Mouse (Mus musculus): ENCODE data around the gene Lsm12. TPM values are rescaled to one million over a fixed set of nuclear protein-coding genes. Genes with fewer than 3 reads are reported as not detected.

The Lsm12 gene
- total RNA-seq, 2 experiments from 2014 or later: 69.9 to 76.0 TPM

DNA sequence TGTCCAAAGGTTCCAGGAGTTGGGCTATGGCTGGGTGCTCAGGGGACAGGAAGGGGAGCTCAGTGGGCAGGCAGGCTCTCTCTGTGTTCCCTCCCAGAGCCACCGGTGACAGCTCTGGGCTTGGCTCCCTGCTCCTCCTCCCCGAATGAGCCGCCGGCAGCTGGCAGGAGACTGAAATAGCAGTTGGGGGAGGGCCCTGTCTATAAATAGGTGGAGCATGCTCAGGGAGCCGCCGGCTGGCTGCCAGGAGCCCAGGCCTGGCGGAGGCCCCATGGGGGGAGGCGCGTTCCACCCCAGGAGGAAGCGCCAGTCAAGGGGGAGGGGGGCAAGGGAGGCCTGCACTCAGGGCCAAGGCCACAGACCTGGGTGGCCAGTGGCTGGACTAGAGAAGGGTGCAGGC lies 33.7 kb upstream of the Lsm12 start:
- peak; percentile 97 for DNase-seq
- intact Hi-C loops (cut with DNase I; ENCODE audit: low total_unique reads): no loop called here

DNA sequence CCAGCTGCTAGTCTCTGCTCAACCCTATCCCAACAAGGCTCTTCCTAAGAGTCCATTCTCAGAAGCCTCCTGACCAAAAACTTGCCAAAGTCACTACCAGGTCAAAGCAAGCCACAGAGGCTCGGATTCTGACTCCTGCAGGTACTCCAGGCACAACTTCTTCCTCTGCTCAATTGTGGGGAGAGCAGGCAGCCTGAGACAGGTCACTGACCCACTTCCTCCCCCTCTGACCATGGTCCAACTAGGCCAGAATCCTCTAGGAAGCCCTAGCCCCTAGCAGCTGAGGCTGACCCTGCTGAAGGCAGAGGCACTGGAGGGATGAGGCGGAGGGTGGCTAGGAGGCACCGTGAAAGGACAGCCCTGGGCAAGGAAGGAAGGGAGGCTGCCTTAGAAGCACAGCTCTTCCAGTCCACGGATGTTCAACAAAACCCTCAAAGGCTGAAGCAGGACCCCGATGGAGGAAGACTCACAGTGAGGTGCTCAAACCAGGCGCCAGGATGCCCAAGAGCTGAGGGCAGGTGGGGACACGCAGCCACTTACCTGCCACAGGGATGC lies 32.9 kb upstream of the Lsm12 start:
- DNase-seq: no peak
- intact Hi-C loops (cut with DNase I; ENCODE audit: low total_unique reads): no loop called here

DNA sequence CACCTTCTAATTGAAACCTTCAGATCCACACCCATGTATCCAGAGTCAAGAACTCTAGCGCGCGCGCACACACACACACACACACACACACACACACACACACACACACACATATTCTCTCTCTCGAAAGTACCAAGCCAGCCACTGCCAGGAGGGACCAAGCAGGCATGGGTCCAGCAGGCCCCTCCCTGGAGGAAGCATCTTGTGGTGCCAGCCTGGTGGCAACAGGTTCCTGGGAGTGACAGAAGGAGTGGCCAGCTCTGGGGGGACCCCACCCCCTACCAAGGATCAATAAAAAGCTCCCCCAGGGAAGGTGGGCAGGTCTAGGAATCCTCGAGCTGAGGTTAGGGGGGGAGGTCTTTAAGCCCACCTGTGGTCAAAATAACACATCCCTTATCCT lies 32.3 kb upstream of the Lsm12 start:
- no peak for DNase-seq
- intact Hi-C loops (cut with DNase I; ENCODE audit: low total_unique reads): no loop called here

DNA sequence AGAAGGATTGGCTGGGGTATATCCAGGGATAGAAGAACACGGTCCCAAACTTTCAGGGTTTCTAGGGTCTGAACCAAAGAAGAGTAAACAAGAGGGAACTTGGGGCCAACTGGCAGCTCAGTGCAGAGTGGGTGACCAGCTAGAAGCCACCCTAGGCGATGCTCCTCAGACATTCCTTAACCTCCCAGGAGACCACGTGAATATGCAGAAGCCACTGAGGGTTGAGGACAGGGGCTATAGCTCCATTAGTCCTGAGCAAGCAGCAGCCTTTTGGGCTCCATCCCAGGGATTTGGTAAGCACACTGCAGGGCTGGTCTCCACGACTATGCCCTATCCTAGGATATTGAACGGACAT lies 31.8 kb upstream of the Lsm12 start:
- intact Hi-C loops (cut with DNase I; ENCODE audit: low total_unique reads): no loop called here

DNA sequence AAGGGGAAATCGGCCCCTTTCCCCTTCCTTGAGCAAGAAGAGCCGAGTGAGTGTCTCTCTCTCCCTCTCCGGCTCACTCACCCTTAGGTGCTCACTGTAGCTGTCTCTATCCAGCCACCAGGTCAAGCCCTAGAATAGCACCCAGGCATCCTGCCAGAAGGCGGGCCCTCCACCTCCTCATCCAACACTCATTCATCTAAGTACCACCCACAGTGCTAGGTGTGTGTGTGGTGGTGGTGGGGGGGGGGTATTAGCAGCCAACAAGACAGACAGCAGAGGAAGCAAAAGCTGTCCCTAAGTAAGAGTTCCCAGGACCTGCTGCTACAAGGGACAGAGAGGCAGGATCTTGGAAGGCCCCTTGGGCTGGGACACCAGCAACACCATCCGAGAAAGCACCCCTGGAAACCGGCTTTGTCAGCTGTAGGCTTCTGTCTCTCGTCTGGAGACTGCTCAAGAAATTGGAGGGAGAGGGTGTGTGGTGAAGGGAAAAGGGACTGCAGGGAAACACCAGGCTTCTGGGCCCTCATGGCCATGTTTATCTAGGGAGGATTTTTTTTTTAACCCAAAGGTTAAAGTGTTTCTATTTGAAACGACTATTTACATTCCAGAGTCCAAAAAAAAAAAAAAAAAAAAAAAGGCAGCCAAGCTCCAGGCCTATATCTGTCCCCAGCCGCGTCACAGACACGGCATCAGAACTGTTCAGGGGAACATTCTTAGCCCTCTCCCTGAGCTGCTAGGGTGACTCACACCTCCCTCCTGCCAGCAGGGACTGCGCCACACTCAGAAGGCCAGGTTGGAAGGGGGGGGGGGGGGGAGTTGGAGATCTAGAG lies 31.2 kb upstream of the Lsm12 start:
- intact Hi-C loops (cut with DNase I; ENCODE audit: low total_unique reads): no loop called here
- peak; percentile 65 for DNase-seq

More for the DNA sequence above, 31.8 kb upstream of the Lsm12 start:
- no peak for DNase-seq

DNA sequence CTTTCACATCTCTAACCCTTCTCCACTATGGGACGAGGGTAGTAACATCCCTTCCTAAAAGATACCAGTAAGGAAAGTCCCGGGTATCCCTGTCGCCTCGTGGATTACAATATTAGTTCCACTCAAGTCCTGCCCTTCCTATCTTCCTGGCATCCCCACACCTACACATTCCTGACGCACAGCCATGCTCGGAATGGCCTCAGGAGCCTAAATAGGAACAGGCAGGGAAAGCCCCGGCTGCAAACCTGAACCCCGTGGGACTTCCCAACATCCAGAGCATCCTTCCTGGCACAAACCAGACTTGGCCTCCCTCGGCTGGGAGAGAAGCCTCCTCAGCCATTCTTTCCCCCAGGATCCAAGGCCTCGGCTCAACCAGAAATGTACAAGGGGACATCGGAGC lies 30.4 kb upstream of the Lsm12 start:
- intact Hi-C loops (cut with DNase I; ENCODE audit: low total_unique reads): no loop called here
- no peak for DNase-seq

DNA sequence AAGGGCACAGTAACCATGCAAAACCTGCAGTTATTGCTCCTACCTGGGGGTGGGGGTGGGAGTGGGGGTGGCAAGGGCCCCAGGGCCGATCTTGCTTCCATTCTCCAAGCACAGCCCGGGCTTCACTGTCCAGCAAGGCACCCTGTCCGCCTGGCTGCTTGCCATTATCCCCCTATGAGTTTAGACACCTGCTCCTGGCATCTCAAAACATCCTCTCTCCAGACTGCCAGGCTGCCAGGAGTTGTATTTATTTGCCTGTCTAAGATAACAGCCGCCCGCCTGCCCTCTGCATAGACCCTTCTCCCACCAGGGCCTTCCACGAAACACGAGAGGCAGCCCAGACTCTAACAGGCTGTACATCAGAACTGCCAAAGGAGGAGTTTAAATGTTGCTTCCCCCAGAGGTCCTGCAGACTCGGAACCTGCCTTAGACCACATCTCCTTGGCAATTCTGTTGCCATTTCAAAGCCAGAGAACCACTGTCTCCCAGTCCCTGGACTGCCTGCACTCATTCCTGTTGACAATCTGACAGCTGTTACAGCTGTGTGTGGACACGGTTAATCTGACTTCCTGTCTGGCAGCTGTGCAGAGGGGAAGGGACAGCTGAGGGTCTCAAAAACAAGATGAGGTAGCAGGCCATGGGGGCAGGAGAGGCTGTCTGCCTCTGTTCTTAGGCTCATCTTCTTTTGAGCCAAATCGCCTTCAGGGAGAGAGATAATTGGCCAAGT lies 29.5 kb upstream of the Lsm12 start:
- DNase-seq: no peak
- intact Hi-C loops (cut with DNase I; ENCODE audit: low total_unique reads): no loop called here

DNA sequence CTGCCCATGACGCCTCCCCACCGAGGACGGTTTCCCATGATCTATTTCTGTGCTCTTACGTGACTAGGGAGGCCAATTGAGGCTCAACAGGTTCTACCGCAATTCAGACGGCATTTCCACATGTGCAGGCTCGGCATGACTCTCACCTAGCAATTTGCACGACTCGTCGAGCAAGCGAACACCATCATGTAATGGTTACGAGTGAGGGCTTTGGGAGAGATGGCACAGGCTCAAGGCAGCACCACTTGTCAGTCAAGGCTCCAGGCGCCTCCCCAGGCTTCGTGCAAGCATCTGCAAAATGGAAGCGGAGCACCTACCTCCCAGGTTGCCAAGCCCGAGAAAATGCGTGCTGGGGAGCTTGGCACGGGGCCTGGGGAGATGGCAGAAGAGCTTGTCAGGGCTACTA lies 26.8 kb upstream of the Lsm12 start:
- intact Hi-C loops (cut with DNase I; ENCODE audit: low total_unique reads): no loop called here
- peak; percentile 72 for DNase-seq

DNA sequence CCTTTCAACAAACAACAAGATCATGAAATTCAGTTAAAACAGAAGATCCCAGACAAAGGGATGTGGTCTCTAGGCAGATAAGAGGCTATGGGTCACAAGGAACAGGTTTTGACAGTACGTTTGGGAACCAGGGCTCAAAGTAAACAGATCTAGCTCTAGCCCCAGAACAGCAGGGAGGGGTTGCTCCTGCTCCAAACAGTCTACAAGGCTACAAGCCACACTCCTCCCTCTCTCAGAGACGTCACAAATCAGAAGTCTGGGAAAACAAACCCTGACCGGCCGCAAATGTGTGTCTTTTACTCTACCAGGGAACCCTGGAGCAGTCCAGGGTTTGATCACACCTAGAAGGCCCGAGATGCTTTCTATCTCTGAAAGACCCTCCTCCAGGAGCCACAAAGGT lies 25.9 kb upstream of the Lsm12 start:
- DNase-seq: no peak
- intact Hi-C loops (cut with DNase I; ENCODE audit: low total_unique reads): no loop called here

DNA sequence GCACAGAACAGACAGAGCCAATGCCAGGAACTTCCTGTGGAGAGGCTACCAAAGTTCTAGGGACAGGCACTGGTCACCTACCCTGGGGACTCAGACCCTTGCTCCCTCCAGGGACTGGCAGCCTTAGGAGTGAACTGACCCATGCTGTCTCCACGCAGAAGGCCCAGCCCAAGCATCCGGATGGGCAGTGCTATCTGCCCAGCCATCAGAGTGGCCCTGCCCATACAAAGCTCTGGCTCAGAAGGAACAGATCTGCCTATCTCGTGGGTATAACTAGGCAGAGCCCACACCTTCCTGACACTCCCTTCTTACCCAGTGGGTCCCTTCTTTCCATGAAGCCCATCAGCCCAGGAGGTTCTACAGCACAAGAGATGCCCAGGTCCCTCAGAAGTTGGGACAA lies 25.1 kb upstream of the Lsm12 start:
- intact Hi-C loops (cut with DNase I; ENCODE audit: low total_unique reads): no loop called here

DNA sequence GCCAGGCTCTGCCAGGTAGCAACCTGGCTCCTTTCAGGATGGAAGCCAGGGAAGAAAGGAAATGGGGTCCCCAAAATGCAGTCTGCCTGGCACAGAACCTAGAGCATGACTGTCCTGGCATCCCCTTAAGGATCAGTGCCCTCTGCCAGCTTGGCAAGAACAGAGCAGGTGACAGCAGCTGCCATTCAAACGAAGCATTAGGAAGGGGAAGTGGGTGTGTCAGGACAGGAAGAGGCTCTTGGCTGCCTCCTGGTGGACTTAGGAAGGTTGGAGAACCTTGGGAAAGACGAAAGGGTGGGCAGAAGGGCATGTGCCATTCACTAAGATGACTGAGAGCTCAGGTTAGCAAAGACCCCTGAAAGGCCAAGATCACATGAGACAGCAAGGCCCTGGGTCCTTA lies 24.6 kb upstream of the Lsm12 start:
- DNase-seq: no peak
- intact Hi-C loops (cut with DNase I; ENCODE audit: low total_unique reads): loop anchor here (10.0 kb wide), 1 partner anchor 55 kb away; the partner anchor contains the start of gene Asb16

More for the DNA sequence above, 25.1 kb upstream of the Lsm12 start:
- no peak for DNase-seq

DNA sequence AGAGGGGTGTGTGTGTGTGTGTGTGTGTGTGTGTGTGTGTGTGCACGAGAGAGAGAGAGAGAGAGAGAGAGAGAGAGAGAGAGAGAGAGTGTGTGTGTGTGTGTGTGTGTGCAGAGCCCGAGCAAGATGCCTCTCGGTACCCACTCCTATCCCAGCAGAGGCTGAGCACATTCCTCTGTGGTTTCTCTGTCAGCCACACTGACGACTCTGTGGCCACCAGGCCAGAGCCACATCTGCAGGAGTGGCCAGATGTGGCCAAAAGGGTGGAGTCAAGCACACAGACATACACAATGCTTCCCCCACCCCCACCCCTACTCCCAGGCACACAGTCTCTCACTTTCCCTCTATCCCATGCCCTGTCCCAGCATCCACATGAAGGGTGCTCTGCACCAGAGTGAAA lies 23.8 kb upstream of the Lsm12 start:
- no peak for DNase-seq
- intact Hi-C loops (cut with DNase I; ENCODE audit: low total_unique reads): loop anchor here (10.0 kb wide), 1 partner anchor 56 kb away; the partner anchor contains the start of gene Asb16

DNA sequence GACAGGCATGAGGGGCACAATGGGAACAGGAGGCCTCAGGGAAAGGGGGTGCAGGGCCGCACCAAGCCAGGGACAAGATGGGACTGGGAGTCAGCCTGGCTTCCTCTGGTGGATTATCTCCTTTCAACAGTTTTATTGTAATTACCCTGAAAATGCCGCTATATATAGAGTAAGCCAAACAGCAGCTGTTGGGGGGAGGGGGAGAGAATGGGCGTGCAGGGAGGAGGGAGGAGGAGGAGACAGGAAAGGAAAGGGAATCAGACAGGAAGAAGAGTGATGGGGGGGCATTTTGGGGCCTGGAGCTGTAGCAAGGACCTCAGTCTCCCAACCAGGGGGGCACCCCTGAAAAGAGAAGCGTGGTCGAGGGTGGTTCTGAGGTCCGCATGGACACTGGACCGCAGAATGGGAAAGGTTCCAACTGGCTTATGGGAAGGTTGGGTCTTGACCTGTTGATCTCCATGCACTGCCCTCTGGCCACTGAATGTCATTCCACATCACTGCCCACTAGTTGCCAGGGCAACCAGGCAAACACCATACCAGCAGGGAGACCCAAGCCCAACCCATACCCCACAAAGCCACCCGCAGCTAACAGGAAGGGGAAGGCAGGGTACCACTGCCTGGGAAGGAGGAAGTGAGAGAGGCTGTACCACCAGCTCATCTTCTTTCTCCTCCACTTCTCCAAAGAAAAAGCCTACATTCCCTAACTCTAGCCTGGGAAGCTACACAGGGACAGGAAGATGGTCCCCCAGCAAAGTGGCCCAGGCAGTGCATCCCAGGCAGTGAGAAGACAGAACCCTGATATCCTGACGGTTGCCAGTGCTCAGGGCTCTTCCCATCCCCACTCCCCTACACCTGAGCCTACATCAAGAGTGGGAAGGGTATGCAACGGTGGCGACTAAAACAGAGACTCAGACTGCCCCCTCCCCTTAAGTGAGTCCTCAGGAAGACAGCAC lies 23.0 kb upstream of the Lsm12 start:
- intact Hi-C loops (cut with DNase I; ENCODE audit: low total_unique reads): loop anchor here (10.0 kb wide), 1 partner anchor 57 kb away; the partner anchor contains the start of gene Asb16
- no peak for DNase-seq

DNA sequence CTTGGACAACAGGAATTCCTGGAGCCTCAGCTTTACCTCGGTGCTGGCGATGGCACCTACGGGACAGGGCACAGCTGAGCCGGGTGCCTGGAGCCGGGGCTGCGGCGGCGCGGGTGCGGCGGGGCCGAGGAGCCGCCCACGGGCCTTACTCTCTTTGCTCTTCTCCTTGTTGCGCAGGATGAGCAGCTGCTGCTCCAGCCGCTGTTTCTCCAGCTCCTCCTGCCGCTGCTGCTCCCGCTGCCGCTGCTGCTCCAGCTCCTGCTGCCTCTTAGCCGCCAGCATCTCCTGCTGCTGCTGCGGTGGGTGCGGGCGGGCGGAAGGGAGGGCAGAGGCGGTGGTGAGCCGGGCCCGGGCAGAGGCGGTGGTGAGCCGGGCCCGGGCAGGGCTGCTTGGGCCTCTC lies 21.4 kb upstream of the Lsm12 start:
- intact Hi-C loops (cut with DNase I; ENCODE audit: low total_unique reads): loop anchor here (10.0 kb wide), 1 partner anchor 58 kb away; the partner anchor contains the start of gene Asb16
- DNase-seq: no peak

DNA sequence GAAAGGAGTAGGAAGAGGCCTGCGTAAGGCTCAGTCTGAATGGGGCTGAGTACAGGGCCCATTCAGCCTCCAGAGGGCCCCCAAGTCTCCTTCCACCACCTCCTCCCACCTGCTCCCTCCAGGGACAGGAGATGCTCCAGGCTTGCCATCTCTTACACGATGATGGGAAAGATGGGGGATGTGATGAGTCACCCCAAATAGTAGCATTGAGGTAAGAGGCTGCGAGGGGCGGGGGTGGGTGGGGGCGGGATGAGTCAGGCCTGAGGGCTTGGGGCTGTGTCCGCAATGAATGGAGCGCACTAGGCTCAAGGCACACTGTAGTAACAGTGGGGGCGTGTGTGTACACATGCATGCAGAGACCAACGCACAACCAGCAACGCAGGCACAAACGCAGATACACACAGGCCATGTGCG lies 16.3 kb upstream of the Lsm12 start:
- intact Hi-C loops (cut with DNase I; ENCODE audit: low total_unique reads): loop anchor here (10.0 kb wide), 1 partner anchor 63 kb away; the partner anchor contains the start of gene Asb16
- no peak for DNase-seq

DNA sequence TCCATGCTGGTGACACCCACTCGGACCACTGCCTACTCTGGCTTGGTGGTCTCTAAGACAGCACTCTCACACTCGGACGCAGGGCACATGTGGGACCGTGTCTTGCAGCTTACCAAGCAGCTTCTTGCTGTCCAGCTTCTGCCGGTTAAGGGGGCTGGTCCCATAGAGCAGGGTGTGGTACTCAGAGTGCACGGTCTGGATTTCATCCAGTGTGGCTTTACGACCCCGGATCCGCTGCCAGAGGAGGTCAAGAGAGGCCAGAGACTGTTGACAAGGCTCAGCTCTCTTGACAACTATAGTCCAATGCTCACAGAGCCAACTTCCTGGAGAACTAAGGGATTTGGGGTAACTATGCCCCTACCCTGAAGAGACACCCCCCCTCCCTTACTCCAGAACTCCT lies 14.8 kb upstream of the Lsm12 start:
- no peak for DNase-seq
- intact Hi-C loops (cut with DNase I; ENCODE audit: low total_unique reads): loop anchor here (10.0 kb wide), 1 partner anchor 65 kb away; the partner anchor contains the start of gene Asb16

DNA sequence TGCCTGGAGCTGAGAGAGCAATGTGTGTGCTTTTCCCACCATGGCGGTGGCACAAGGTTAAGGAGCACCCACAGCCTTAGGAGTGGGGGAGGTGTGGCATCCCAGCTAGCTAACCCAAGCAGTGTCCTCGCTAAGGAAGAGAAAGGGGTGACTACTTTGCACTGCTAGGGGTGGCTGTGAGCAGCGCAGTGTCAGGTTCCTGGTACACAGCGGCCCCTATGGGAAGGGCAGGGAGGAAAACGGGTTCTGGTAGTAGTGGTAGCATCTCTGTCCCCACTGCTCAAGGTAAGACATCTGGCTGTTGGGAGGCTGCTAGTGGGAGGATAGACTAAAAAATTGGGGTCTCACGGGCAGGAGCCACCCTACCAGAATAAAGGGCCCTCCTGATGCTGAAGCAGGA lies 13.1 kb upstream of the Lsm12 start:
- intact Hi-C loops (cut with DNase I; ENCODE audit: low total_unique reads): no loop called here
- no peak for DNase-seq

DNA sequence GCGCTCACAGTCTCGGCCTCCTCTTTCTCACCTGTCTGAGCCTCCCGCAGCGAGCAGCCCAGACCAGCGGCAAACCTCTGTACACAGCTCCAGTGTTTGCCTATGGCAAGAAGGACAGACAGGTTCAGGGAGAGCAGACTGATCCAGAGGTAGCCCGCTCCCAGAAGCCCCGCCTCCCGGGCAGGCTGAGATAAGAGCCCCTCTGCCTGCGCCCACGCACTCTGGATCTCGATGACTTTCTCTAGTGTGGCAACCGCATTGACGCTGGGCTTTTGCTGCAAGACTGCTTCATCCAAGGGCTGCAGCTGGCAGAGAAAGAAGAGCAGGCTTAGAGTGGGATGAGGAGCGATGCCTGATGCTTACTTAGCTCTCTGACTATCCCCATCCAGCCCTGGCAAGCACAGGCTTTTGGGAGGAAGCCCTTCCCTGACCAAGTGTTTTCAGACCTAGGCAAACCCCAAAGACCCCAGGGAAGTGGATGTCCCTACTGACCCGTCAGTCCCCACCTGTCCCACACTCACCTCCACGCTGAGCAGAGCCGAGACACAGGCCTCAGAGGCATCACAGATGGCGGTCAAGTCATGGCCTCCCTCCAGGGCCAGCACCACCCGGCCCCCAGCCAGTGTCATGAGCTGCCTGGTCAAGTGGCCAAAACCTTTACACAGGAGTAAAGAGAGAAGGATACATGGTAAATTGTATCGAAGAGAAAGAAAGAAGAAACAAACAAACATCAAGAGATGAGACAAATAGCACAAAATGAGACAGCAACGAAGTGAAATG lies 11.1 kb upstream of the Lsm12 start:
- intact Hi-C loops (cut with DNase I; ENCODE audit: low total_unique reads): no loop called here
- no peak for DNase-seq

Data from gastrocnemius, postnatal 14 days (tissue).